Mouse (Mus musculus): ENCODE results near the gene Cyp4v3. TPM values are rescaled to one million over a fixed set of nuclear protein-coding genes. Genes with fewer than 3 reads are reported as not detected.

Cyp4v3 gene
- polyA plus RNA-seq (2012; rRNA removed): 0.43 and 0.64 TPM in 2 replicates

GRCm38 (mm10) chr8:45332685-45333409 lies at the start of gene Cyp4v3:
TSS of gene Cyp4v3 (minus strand) at chr8:45333216.

GRCm38 (mm10) chr8:45381963-45382347 lies 48.9 kb upstream of the Cyp4v3 start, which contains the start of gene Fam149a:
TSS of gene Fam149a (minus strand) at chr8:45382291.

GRCm38 (mm10) chr8:45308366-45308765 lies 24.6 kb downstream of the Cyp4v3 start, which contains the start of gene Gm45753:
TSS of gene Gm45753 (minus strand) at chr8:45308466.

GRCm38 (mm10) chr8:45294687-45295086 lies 38.3 kb downstream of the Cyp4v3 start, which contains the start of gene Klkb1:
TSS of gene Klkb1 (minus strand) at chr8:45294859.

DNA sequence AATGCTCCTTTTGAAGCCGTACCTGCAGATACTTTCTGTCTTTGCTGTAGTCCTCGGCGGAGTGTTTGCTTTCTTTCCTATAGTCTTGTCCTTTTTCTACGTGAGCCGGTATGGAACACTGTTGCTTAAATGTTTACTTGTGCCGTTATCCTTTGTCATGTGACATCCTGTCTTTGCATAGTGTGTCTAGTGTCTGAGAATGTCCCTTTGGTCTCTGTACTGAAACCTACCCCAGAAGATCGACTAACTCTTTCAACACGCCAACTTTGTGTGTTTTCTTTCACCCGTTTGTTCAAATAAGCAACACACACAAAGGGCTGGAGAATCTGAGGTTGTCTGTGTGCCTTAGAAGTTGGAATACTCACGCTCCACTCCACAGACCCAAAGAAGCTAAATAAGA lies 71.1 kb downstream of the Cyp4v3 start, which contains the start of gene F11:
F11 (minus strand) TSS at position 112 of the 400 bp plus-strand sequence.

Other genes starting within 250 kb of the Cyp4v3 start
- not detected in 2 replicates for gene F11, start 71.2 kb downstream of the Cyp4v3 start, polyA plus RNA-seq (2012; rRNA removed)
- gene Klkb1, start 38.4 kb downstream of the Cyp4v3 start, polyA plus RNA-seq (2012; rRNA removed): 0.02 and 0.06 TPM in 2 replicates
- not detected in 2 replicates for gene Gm45753, start 24.8 kb downstream of the Cyp4v3 start, polyA plus RNA-seq (2012; rRNA removed)
- 4.8 and 5.6 TPM in 2 replicates for gene Fam149a, start 49.1 kb upstream of the Cyp4v3 start, polyA plus RNA-seq (2012; rRNA removed)
- 0.60 and 1.1 TPM in 2 replicates for gene Tlr3, start 77.9 kb upstream of the Cyp4v3 start, polyA plus RNA-seq (2012; rRNA removed)
- gene Sorbs2, start 174.6 kb upstream of the Cyp4v3 start, polyA plus RNA-seq (2012; rRNA removed): 5.9 and 10.7 TPM in 2 replicates